Mouse (Mus musculus): ENCODE results near the gene Mettl7a3.

DNA sequence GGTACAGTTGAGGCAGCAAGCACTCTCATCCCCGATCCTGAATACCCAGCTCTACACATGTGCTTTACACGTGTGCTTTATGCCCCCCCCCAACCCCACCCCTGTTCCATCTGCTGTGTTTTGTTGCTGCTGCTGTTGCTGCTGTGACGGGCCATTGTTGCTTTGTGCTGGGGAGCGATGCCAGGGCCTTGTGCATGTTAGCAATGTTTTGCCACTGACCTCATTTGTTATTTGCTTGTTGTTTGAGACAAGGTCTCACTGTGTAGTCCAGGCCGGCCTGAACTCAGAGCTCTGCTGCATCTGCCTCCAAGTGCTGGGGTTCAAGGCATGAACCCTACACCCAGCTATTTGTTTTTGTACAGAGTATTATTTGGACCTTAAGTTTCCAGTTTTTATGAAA, 43.9 kb upstream of the Mettl7a3 start:
- TF ChIP-seq GATA1 (IDR thresholded peaks at IDR 0.05; ENCODE audit: borderline replicate concordance, low read length) (no peak), FLI1 (IDR thresholded peaks at IDR 0.05; ENCODE audit: low read length) (no peak)
